15 mouse cellular contexts compared by ENCODE assay signal in genomic region chr5:111426249-111426648, GRCm38 (mm10). TPM values are rescaled to one million over a fixed set of nuclear protein-coding genes. Genes with fewer than 3 reads are reported as not detected.
DNase-seq lines count a peak whose midpoint lies in the region; ATAC-seq and TF ChIP-seq lines count a peak whose summit lies in the region.
"Had no signal": no experiment of that assay in that cellular context is flagged by ENCODE, and none has a peak within 500 bp of the region (broad histone marks: within the 10 kb centered on the region; RNA-seq: fewer than 3 reads in every experiment).

No protein-coding gene starts in this region.

- no peaks in the 10 kb centered on the region for H3K27me3 ChIP-seq in forebrain, embryonic 14.5 days (replicated peaks; ENCODE audit: control insufficient read depth, insufficient read depth, low read length)
- H3K27me3 ChIP-seq in hindbrain, postnatal 0 days (ENCODE audit: insufficient read depth, low read length) = no peaks in the 10 kb centered on the region
- H3K27me3 ChIP-seq in neural tube, embryonic 14.5 days (ENCODE audit: control insufficient read depth, insufficient read depth, low read length) = no peaks in the 10 kb centered on the region

- intact Hi-C loops in gastrocnemius, adult 2 months (cut with DNase I) = no loop called here
- intact Hi-C loops in gastrocnemius, postnatal 36 days (cut with DNase I) = no loop called here

- TF ChIP-seq CTCF in gastrocnemius, adult 2 months (IDR thresholded peaks at IDR 0.05) = no peak
- no peak for TF ChIP-seq CTCF in hindbrain, postnatal 0 days (IDR thresholded peaks at IDR 0.05; ENCODE audit: low read depth)

- no peak for DNase-seq in gastrocnemius, adult 2 months
- DNase-seq in gastrocnemius, postnatal 36 days = no peak
- DNase-seq in forebrain, embryonic 14.5 days (ENCODE audit: low spot score) = no peak
- DNase-seq in hindbrain, postnatal 0 days (ENCODE audit: low spot score) = no peak
- DNase-seq in cerebellum, postnatal 14 days = no peak
- DNase-seq in cerebellum, adult 11 months = no peak
- no peak for DNase-seq in urinary bladder, postnatal 36 days (ENCODE audit: low spot score in 2 of 2)
- DNase-seq: adrenal gland, postnatal 10 days; cerebellum, postnatal 36 days; gastrocnemius, postnatal 10 days; kidney, postnatal 10 days; right cerebral cortex, postnatal 25 days had no signal

- peak overlapping the region; percentile 98 for H3K4me3 ChIP-seq in gastrocnemius, adult 2 months
- H3K4me3 ChIP-seq in forebrain, embryonic 14.5 days (ENCODE audit: low read depth, low read length) = peak overlapping the region; percentile 99
- H3K4me3 ChIP-seq in hindbrain, postnatal 0 days (ENCODE audit: low read length) = peak overlapping the region; percentile 88
- no peak overlapping the region for H3K4me3 ChIP-seq in neural tube, embryonic 14.5 days (ENCODE audit: low read depth, low read length)
- H3K4me3 ChIP-seq: intestine, embryonic 15.5 days had no signal

- H3K36me3 ChIP-seq in forebrain, embryonic 14.5 days (ENCODE audit: control insufficient read depth, insufficient read depth, low read length) = peaks cover 74% of the 10 kb centered on the region
- H3K36me3 ChIP-seq in hindbrain, postnatal 0 days (ENCODE audit: insufficient read depth, low read length) = no peaks in the 10 kb centered on the region
- H3K36me3 ChIP-seq in neural tube, embryonic 14.5 days (ENCODE audit: control insufficient read depth, insufficient read depth, low read length) = no peaks in the 10 kb centered on the region
- H3K36me3 ChIP-seq: intestine, embryonic 15.5 days had no signal

- H3K9ac ChIP-seq in forebrain, embryonic 14.5 days (ENCODE audit: low read length) = peak overlapping the region; percentile 100
- H3K9ac ChIP-seq in hindbrain, postnatal 0 days (replicated peaks; ENCODE audit: low read length) = peak overlapping the region; percentile 31; the same call in 1 of the 2 replicates
- no peak overlapping the region for H3K9ac ChIP-seq in neural tube, embryonic 14.5 days (replicated peaks; ENCODE audit: low read depth, low read length)
- H3K9ac ChIP-seq: intestine, embryonic 15.5 days had no signal

- H3K27ac ChIP-seq in gastrocnemius, adult 2 months = peak overlapping the region; percentile 92
- peak overlapping the region; percentile 31 for H3K27ac ChIP-seq in forebrain, embryonic 14.5 days (ENCODE audit: low read depth, low read length)
- peak overlapping the region; percentile 48; the same call in 1 of the 2 replicates for H3K27ac ChIP-seq in hindbrain, postnatal 0 days
- no peak overlapping the region for H3K27ac ChIP-seq in neural tube, embryonic 14.5 days (ENCODE audit: low read depth, low read length)
- H3K27ac ChIP-seq: intestine, embryonic 15.5 days had no signal

- no peaks in the 10 kb centered on the region for H3K9me3 ChIP-seq in forebrain, embryonic 14.5 days (replicated peaks; ENCODE audit: control insufficient read depth, low read length)
- no peaks in the 10 kb centered on the region for H3K9me3 ChIP-seq in hindbrain, postnatal 0 days (ENCODE audit: low read length)
- no peaks in the 10 kb centered on the region for H3K9me3 ChIP-seq in neural tube, embryonic 14.5 days (ENCODE audit: control insufficient read depth, low read length)
- H3K9me3 ChIP-seq: intestine, embryonic 15.5 days had no signal

- H3K4me2 ChIP-seq in forebrain, embryonic 14.5 days (ENCODE audit: low read length) = peak overlapping the region; percentile 96
- peak overlapping the region; percentile 96 for H3K4me2 ChIP-seq in hindbrain, postnatal 0 days (ENCODE audit: low read depth, low read length)
- H3K4me2 ChIP-seq in neural tube, embryonic 14.5 days (ENCODE audit: low read depth, low read length) = peak overlapping the region; percentile 96
- H3K4me2 ChIP-seq: intestine, embryonic 15.5 days; liver, embryonic 11.5 days had no signal

- WGBS in forebrain, embryonic 14.5 days = 22% methylated on average over 5 of the region's 5 CpGs
- 26% methylated on average over 5 of the region's 5 CpGs for WGBS in hindbrain, postnatal 0 days
- WGBS in neural tube, embryonic 14.5 days = 36% methylated on average over 5 of the region's 5 CpGs

- peaks cover 71% of the 10 kb centered on the region for H3K4me1 ChIP-seq in forebrain, embryonic 14.5 days (ENCODE audit: control insufficient read depth, insufficient read depth, low read length)
- H3K4me1 ChIP-seq in hindbrain, postnatal 0 days (ENCODE audit: insufficient read depth, low read length) = peaks cover 29% of the 10 kb centered on the region
- H3K4me1 ChIP-seq in neural tube, embryonic 14.5 days (ENCODE audit: control insufficient read depth, insufficient read depth, low read length) = peaks cover 63% of the 10 kb centered on the region

- no peak for ATAC-seq in forebrain, embryonic 14.5 days
- ATAC-seq in hindbrain, postnatal 0 days = no peak
- no peak for ATAC-seq in neural tube, embryonic 14.5 days (ENCODE audit: low read depth)
- ATAC-seq: intestine, embryonic 15.5 days had no signal

RNA-seq across cellular contexts. Expression of gene Mn1, which starts 9.1 kb away (rescaled TPM):
- total RNA-seq in gastrocnemius, adult 2 months (2021) = 10 to 100 TPM; 43.9 to 85.9 TPM
- 10 to 100 TPM; 54.9 to 67.2 TPM for total RNA-seq in gastrocnemius, postnatal 36 days (2021)
- polyA plus RNA-seq in forebrain, embryonic 14.5 days (2014; fragmentation: Nextera tagmentation; extraction: Ambion mirVana) = 57.2 and 71.2 TPM in 2 replicates
- total RNA-seq in hindbrain, postnatal 0 days (2014; rRNA removed) = 71.5 and 87.2 TPM in 2 replicates
- polyA plus RNA-seq in hindbrain, postnatal 0 days (2015; fragmentation: Nextera tagmentation; extraction: Ambion mirVana) = 27.0 and 32.9 TPM in 2 replicates
- 18.6 and 19.2 TPM in 2 replicates for polyA plus RNA-seq in neural tube, embryonic 14.5 days (2014; fragmentation: Nextera tagmentation; extraction: Ambion mirVana)
